Mouse (Mus musculus): ENCODE results near the gene Scube2. TPM values are rescaled to one million over a fixed set of nuclear protein-coding genes. Genes with fewer than 3 reads are reported as not detected.

Scube2 gene
- polyA plus RNA-seq, 1 experiment from 2014 or later = 1.9 TPM

DNA sequence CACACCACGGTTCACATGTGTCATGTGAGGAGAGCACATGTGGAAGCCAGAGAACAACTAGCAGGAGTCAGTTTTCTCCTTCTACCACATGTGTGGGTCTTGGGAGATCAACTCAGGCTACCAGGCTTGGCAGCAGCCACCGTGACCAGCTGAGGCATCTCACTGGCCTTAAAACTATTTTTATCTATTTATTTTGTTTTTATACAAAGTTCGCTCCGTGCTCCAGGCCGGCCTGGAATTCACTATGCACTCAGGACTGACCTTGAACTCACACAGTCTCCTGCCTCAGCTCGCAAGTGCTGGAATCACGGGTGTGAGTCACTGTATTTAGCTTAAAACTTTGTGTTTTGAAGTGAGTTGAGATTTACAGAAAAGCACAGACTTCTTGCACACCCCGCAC is 38.6 kb downstream of the Scube2 start:
- Histone ChIP-seq H3K27ac (ENCODE audit: low read length) (0 out of 2 replicates have a peak overlapping the region, but pooled peaks have one; percentile 21), H3K4me1 (ENCODE audit: control insufficient read depth, insufficient read depth, low read length) (peaks cover 6% of the 10 kb centered on the region; the same call in 1 of the 2 replicates), H3K4me3 (ENCODE audit: low read depth, low read length) (no peak overlapping the region), H3K4me2 (replicated peaks; ENCODE audit: low read depth, low read length) (no peak overlapping the region), H3K9ac (replicated peaks; ENCODE audit: low read depth, low read length) (no peak overlapping the region), H3K27me3 (ENCODE audit: control insufficient read depth, insufficient read depth, low read length) (no peaks in the 10 kb centered on the region), H3K9me3 (ENCODE audit: control insufficient read depth, low read depth, low read length) (no peaks in the 10 kb centered on the region), H3K36me3 (ENCODE audit: control insufficient read depth, insufficient read depth, low read length) (no peaks in the 10 kb centered on the region)
- 48% methylated on average over 8 of the region's 8 CpGs for WGBS
- ATAC-seq (ENCODE audit: insufficient number of reproducible peaks, insufficient read depth, low FRiP score, low read depth) = peak; percentile 35; the same call in 1 of the 2 replicates

DNA sequence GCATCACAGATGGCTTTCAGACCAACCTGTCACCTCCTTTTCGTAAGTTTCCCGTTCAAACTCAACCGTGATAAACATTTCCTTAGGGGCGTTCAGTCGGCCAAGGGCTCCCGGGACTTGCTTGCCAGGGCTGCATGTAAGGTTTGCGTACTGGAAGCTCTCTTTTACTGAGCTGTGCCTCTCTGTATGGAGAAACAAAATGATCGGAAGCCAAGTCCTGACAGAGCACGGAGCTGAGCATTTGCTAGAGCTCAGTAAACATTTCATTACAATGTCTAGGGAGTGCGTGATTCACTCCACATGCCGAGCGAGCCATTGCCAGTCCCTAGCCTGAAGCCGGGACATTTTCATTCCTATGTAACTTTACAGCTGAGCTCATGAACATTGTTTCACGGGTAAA is 40.2 kb downstream of the Scube2 start:
- Histone ChIP-seq H3K4me3 (ENCODE audit: low read depth, low read length) (no peak overlapping the region), H3K4me1 (ENCODE audit: control insufficient read depth, insufficient read depth, low read length) (no peaks in the 10 kb centered on the region), H3K9me3 (ENCODE audit: control insufficient read depth, low read depth, low read length) (no peaks in the 10 kb centered on the region), H3K36me3 (ENCODE audit: control insufficient read depth, insufficient read depth, low read length) (no peaks in the 10 kb centered on the region), H3K4me2 (replicated peaks; ENCODE audit: low read depth, low read length) (no peak overlapping the region), H3K27ac (ENCODE audit: low read length) (peak overlapping the region; percentile 40; the same call in 1 of the 2 replicates), H3K27me3 (ENCODE audit: control insufficient read depth, insufficient read depth, low read length) (no peaks in the 10 kb centered on the region), H3K9ac (replicated peaks; ENCODE audit: low read depth, low read length) (no peak overlapping the region)
- peak; percentile 49; the same call in 1 of the 2 replicates for ATAC-seq (ENCODE audit: insufficient number of reproducible peaks, insufficient read depth, low FRiP score, low read depth)
- WGBS = 49% methylated on average over 14 of the region's 14 CpGs

DNA sequence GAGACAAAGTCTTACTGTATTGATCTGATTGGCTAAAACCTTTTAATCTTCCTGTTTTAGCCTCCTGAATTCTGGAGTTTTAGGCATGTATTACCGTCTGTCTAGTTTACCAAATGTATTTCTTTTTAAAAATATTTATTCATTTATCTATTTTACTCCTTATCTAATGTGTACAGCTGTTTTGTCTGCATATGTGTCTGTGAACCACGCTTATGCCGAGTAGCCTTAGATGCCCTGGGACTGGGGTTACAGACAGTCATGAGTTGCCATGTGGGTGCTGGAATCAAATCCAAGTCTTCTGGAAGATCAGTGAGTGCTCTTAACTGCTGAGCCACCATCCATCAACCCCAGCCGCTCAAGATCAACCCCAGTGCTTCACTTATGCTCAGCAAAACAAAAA is 46.9 kb downstream of the Scube2 start:
- Histone ChIP-seq H3K36me3 (ENCODE audit: control insufficient read depth, insufficient read depth, low read length) (no peaks in the 10 kb centered on the region), H3K9ac (replicated peaks; ENCODE audit: low read depth, low read length) (no peak overlapping the region), H3K9me3 (ENCODE audit: control insufficient read depth, low read depth, low read length) (no peaks in the 10 kb centered on the region), H3K4me3 (ENCODE audit: low read depth, low read length) (no peak overlapping the region), H3K27ac (ENCODE audit: low read length) (no peak overlapping the region), H3K4me1 (ENCODE audit: control insufficient read depth, insufficient read depth, low read length) (no peaks in the 10 kb centered on the region), H3K4me2 (replicated peaks; ENCODE audit: low read depth, low read length) (no peak overlapping the region), H3K27me3 (ENCODE audit: control insufficient read depth, insufficient read depth, low read length) (no peaks in the 10 kb centered on the region)
- no peak for ATAC-seq (ENCODE audit: insufficient number of reproducible peaks, insufficient read depth, low FRiP score, low read depth)
- WGBS = 78% methylated on average over 4 of the region's 4 CpGs

DNA sequence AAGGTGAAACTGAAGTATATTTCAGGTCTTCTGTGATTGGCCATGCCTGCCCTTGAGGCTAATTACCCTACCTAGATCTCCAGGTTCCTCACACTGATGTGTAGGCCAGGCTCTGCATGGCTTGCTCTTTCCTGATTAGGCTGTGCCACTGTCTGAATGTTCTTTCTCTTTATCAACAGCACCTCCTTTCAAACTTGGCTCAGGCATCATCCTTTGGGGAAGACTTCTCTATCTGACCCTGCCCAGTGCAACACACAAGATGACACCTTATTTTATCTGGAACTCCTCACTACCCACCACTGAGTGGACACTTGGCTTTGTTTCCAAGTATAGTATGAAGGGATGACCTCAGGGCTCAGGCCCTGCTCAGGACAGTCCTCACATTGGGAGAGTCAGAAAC is 47.5 kb downstream of the Scube2 start:
- no peaks in the 10 kb centered on the region for H3K27me3 ChIP-seq (ENCODE audit: control insufficient read depth, insufficient read depth, low read length)
- no peaks in the 10 kb centered on the region for H3K36me3 ChIP-seq (ENCODE audit: control insufficient read depth, insufficient read depth, low read length)
- H3K4me1 ChIP-seq (ENCODE audit: control insufficient read depth, insufficient read depth, low read length) = no peaks in the 10 kb centered on the region
- no peak overlapping the region for H3K27ac ChIP-seq (ENCODE audit: low read length)
- H3K9me3 ChIP-seq (ENCODE audit: control insufficient read depth, low read depth, low read length) = no peaks in the 10 kb centered on the region
- H3K4me3 ChIP-seq (ENCODE audit: low read depth, low read length) = no peak overlapping the region
- H3K9ac ChIP-seq (replicated peaks; ENCODE audit: low read depth, low read length) = no peak overlapping the region
- no peak overlapping the region for H3K4me2 ChIP-seq (replicated peaks; ENCODE audit: low read depth, low read length)
- ATAC-seq (ENCODE audit: insufficient number of reproducible peaks, insufficient read depth, low FRiP score, low read depth) = no peak

DNA sequence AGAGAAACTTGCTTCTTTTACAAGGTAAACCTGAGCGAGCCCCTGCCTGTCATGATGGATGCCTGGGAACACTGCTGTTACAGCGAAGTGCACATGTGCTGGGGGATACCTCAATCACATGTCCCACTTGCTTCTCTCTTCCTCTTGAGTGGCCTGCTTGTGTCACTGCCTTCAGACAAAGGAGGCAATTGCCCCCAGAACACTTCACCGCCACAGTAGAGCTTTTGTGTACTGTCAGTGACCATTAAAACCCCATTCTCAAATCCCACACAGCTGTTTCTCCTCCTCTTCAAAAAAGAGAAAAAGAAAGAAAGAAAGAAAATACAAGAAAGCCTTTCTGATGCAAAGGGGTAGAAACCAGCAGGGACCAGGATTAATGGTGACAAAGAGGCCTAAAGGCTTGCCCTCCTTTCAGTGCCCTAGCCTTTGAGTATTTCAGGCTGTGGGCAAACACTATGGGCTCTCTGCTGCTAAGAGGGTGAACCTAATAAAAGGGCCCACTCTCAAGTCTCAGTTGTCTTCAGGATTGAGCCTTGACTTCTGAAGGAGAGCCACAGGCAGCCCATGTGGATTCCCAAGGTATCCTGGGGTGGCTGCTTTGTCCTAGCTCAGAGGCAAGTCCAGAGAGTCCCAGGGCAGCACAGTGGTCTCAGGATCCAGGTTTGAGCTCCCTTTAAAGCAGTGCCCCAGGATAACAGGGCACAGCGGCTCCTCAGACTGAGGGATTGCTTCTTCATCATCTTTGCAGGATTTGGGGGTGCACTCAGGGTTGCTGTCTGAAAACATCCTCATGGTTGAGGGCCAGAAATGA is 51.9 kb downstream of the Scube2 start:
- H3K4me3 ChIP-seq (ENCODE audit: low read depth, low read length) = no peak overlapping the region
- no peaks in the 10 kb centered on the region for H3K4me1 ChIP-seq (ENCODE audit: control insufficient read depth, insufficient read depth, low read length)
- H3K27ac ChIP-seq (ENCODE audit: low read length) = no peak overlapping the region; the same call in 1 of the 2 replicates
- ATAC-seq (ENCODE audit: insufficient number of reproducible peaks, insufficient read depth, low FRiP score, low read depth) = no peak
- no peaks in the 10 kb centered on the region for H3K27me3 ChIP-seq (ENCODE audit: control insufficient read depth, insufficient read depth, low read length)
- H3K9ac ChIP-seq (replicated peaks; ENCODE audit: low read depth, low read length) = no peak overlapping the region
- no peaks in the 10 kb centered on the region for H3K36me3 ChIP-seq (ENCODE audit: control insufficient read depth, insufficient read depth, low read length)
- 63% methylated on average over 4 of the region's 4 CpGs for WGBS
- H3K4me2 ChIP-seq (replicated peaks; ENCODE audit: low read depth, low read length) = no peak overlapping the region
- no peaks in the 10 kb centered on the region for H3K9me3 ChIP-seq (ENCODE audit: control insufficient read depth, low read depth, low read length)

DNA sequence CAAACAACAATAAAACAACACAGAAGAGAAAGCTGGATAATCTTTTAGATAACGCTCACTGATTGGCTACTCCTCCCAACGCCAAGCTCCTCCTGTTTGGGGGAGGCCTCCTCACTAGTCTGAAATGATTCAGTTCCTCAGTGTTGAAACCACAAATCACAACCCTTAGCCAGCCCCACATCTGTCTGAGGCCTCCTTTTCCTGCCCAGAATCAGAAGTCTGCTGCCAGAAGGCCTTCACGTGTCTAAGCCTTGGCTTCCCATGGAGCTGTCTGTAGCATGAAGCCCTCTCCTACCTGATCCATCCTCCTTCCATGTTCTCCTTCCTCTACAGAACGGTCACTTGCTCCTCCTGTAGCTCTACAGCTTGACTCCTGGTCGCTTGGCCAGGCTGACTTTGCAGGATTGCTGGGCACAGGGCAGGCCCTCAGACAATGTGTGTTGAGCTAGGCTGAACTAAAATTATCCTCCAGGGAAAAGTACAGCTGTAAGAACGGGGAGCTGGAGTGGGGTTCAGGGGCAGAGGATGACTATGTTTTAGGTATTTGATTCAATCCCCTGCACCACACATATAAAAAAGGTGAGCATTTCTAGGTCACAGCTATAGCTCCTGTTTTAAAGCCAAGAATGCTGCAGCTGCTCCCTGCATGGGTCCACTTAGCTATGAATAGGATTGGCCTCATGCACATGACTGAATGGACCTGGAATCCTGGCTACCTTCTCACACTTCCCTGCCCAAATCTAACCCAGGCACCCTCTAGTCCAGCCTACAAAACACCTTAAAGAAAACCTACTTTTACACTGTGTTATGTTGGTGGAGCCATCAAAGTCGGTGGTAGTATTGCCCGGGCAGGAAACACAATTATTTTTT is 57.6 kb downstream of the Scube2 start:
- no peak overlapping the region for H3K4me2 ChIP-seq (replicated peaks; ENCODE audit: low read depth, low read length)
- H3K9ac ChIP-seq (replicated peaks; ENCODE audit: low read depth, low read length) = no peak overlapping the region
- 80% methylated on average over 8 of the region's 8 CpGs for WGBS
- no peaks in the 10 kb centered on the region for H3K27me3 ChIP-seq (ENCODE audit: control insufficient read depth, insufficient read depth, low read length)
- no peak overlapping the region for H3K27ac ChIP-seq (ENCODE audit: low read length)
- no peak for ATAC-seq (ENCODE audit: insufficient number of reproducible peaks, insufficient read depth, low FRiP score, low read depth)
- no peaks in the 10 kb centered on the region for H3K36me3 ChIP-seq (ENCODE audit: control insufficient read depth, insufficient read depth, low read length)
- no peak overlapping the region for H3K4me3 ChIP-seq (ENCODE audit: low read depth, low read length)
- H3K9me3 ChIP-seq (ENCODE audit: control insufficient read depth, low read depth, low read length) = no peaks in the 10 kb centered on the region
- no peaks in the 10 kb centered on the region for H3K4me1 ChIP-seq (ENCODE audit: control insufficient read depth, insufficient read depth, low read length)

DNA sequence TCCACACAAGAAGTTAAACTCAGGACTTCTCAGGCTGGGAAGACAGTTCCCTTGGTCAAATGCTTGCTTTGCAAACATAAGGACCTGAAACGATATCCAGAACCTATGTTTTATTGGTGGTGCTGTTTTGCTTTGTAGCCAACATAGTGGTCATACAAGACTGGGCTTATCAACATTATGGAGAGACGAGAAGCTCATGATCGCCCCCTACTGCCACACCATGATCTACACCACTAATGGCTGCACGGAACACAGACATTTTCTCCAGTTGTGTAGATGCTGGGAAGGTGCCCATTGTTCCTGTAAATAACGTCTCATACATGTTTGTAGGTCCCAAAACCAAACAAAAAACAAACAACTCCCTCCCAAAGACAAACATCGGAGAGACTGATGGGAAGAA is 60.6 kb downstream of the Scube2 start:
- Histone ChIP-seq H3K9ac (replicated peaks; ENCODE audit: low read depth, low read length) (no peak overlapping the region), H3K36me3 (ENCODE audit: control insufficient read depth, insufficient read depth, low read length) (no peaks in the 10 kb centered on the region), H3K4me2 (replicated peaks; ENCODE audit: low read depth, low read length) (no peak overlapping the region), H3K27me3 (ENCODE audit: control insufficient read depth, insufficient read depth, low read length) (no peaks in the 10 kb centered on the region), H3K4me1 (ENCODE audit: control insufficient read depth, insufficient read depth, low read length) (no peaks in the 10 kb centered on the region), H3K27ac (ENCODE audit: low read length) (no peak overlapping the region), H3K4me3 (ENCODE audit: low read depth, low read length) (no peak overlapping the region), H3K9me3 (ENCODE audit: control insufficient read depth, low read depth, low read length) (no peaks in the 10 kb centered on the region)
- no peak for ATAC-seq (ENCODE audit: insufficient number of reproducible peaks, insufficient read depth, low FRiP score, low read depth)
- 63% methylated on average over 6 of the region's 6 CpGs for WGBS

DNA sequence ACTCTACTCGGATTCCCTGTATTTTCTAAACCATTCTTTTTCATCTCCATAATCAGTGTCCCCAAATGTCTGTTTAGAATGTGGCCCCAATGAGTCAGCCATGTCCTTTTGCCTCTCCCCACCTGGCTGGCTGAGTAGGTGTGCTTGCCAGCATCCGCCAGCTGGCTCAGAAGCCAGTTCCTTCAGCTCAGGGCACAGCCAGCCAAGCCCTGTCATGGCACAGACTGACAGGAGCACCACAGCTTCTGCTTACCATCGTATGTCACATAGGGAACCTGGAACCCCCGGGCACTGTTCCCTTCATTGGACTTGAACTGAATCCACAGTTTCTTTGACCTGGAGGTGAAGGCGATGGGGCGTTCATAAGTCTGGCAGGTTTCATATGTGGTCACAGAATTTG is 61.1 kb downstream of the Scube2 start:
- no peak overlapping the region for H3K4me3 ChIP-seq (ENCODE audit: low read depth, low read length)
- H3K36me3 ChIP-seq (ENCODE audit: control insufficient read depth, insufficient read depth, low read length) = no peaks in the 10 kb centered on the region
- ATAC-seq (ENCODE audit: insufficient number of reproducible peaks, insufficient read depth, low FRiP score, low read depth) = no peak
- H3K4me2 ChIP-seq (replicated peaks; ENCODE audit: low read depth, low read length) = no peak overlapping the region
- 86% methylated on average over 6 of the region's 6 CpGs for WGBS
- no peaks in the 10 kb centered on the region for H3K9me3 ChIP-seq (ENCODE audit: control insufficient read depth, low read depth, low read length)
- no peaks in the 10 kb centered on the region for H3K27me3 ChIP-seq (ENCODE audit: control insufficient read depth, insufficient read depth, low read length)
- no peak overlapping the region for H3K9ac ChIP-seq (replicated peaks; ENCODE audit: low read depth, low read length)
- no peaks in the 10 kb centered on the region for H3K4me1 ChIP-seq (ENCODE audit: control insufficient read depth, insufficient read depth, low read length)
- H3K27ac ChIP-seq (ENCODE audit: low read length) = no peak overlapping the region
